In the genomic region with DNA sequence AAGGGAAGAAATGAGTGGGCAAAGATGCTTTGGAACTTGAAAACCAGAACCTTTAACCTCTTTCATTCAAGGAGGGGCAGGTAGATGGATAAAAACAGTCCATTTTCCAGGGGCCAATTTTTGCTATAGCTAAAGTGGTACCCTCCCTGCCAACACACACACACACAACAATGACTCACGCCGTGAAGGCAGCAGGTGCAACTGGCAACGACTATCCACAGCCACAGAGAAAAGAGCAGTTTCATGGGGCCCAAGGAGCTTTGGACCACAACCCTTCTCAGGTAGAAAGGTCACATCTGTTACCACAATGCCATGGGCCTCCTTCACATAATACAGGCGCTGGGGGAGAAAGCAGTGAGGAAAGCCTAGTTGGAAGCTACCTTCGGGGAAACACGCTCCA, we compare ENCODE assay signal across 18 mouse cellular contexts. TPM values are rescaled to one million over a fixed set of nuclear protein-coding genes. Genes with fewer than 3 reads are reported as not detected.
"Had no signal": no experiment of that assay in that cellular context is flagged by ENCODE, and none has a peak within 500 bp of the region (broad histone marks: within the 10 kb centered on the region; RNA-seq: fewer than 3 reads in every experiment).

No protein-coding gene starts in this region.

- H3K4me3 ChIP-seq: lung, embryonic 15.5 days; megakaryocyte, embryonic 14.5 days; midbrain, embryonic 13.5 days; midbrain, embryonic 15.5 days; neural tube, embryonic 12.5 days had no signal

- DNase-seq: lung, adult 2 months; lung, postnatal 14 days; lung, postnatal 36 days; right cerebral cortex, postnatal 25 days; right cerebral cortex, postnatal 4 days; spleen, adult 18-20 months; thymus, adult 18-20 months; thymus, postnatal 14 days; thymus, postnatal 36 days had no signal

- H3K27ac ChIP-seq: lung, embryonic 15.5 days; macrophage; midbrain, embryonic 13.5 days; midbrain, embryonic 15.5 days; neural tube, embryonic 12.5 days had no signal

- H3K9ac ChIP-seq: lung, embryonic 15.5 days; midbrain, embryonic 13.5 days; midbrain, embryonic 15.5 days; neural tube, embryonic 12.5 days had no signal

- ATAC-seq: lung, postnatal 0 days; midbrain, embryonic 13.5 days; midbrain, embryonic 15.5 days had no signal

- H3K27me3 ChIP-seq: lung, embryonic 15.5 days; megakaryocyte, embryonic 14.5 days; midbrain, embryonic 13.5 days; midbrain, embryonic 15.5 days; neural tube, embryonic 12.5 days had no signal

- H3K4me2 ChIP-seq: lung, embryonic 15.5 days; midbrain, embryonic 11.5 days; midbrain, embryonic 13.5 days; midbrain, embryonic 15.5 days; neural tube, embryonic 12.5 days had no signal

- H3K9me3 ChIP-seq: lung, embryonic 15.5 days; megakaryocyte, embryonic 14.5 days; midbrain, embryonic 13.5 days; midbrain, embryonic 15.5 days; neural tube, embryonic 12.5 days had no signal

RNA-seq across cellular contexts. Expression of gene Cgref1, which starts 10.4 kb away (rescaled TPM):
- polyA plus RNA-seq: macrophage had no signal

RNA-seq across cellular contexts. Expression of gene Tcf23, which starts 12.7 kb away (rescaled TPM):
- polyA plus RNA-seq: macrophage; midbrain, embryonic 11.5 days; midbrain, embryonic 13.5 days; neural tube, embryonic 12.5 days; neural tube, embryonic 14.5 days had no signal
